Mouse (Mus musculus): ENCODE data around the gene Cdh1.
"Not testable (repeated sequence)": the region's sequence is repeated elsewhere in the genome, so short reads cannot be mapped to it uniquely, and the experiment has no call there.

Gene Cdh1

GRCm38 (mm10) chr8:106592458-106592857, 10.7 kb upstream of the Cdh1 start:
- CTCF ChIA-PET: no interaction called here

- CTCF ChIA-PET: not testable (repeated sequence)
Observed at GRCm38 (mm10) chr8:106595623-106596022, 7.5 kb upstream of the Cdh1 start.

DNA sequence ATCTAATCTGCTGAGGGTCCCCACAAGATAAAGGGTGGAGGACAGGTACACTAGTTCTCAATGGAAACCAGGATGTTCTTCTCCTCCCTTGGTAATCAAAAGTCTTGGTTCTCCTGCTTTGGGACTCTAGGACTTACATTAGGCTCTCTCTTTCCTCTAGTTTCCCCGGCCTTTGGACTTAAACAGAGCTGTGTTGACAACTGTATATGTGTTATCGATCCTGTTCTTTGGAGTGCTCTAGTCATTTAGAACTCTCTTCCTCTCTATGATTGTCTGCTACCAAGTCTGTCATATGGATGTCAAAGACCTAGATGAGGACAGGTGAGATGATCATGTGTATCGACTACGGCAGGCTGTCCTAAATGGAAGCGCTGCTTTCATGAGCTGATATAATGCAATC, 6.1 kb upstream of the Cdh1 start:
- CTCF ChIA-PET: no interaction called here

DNA sequence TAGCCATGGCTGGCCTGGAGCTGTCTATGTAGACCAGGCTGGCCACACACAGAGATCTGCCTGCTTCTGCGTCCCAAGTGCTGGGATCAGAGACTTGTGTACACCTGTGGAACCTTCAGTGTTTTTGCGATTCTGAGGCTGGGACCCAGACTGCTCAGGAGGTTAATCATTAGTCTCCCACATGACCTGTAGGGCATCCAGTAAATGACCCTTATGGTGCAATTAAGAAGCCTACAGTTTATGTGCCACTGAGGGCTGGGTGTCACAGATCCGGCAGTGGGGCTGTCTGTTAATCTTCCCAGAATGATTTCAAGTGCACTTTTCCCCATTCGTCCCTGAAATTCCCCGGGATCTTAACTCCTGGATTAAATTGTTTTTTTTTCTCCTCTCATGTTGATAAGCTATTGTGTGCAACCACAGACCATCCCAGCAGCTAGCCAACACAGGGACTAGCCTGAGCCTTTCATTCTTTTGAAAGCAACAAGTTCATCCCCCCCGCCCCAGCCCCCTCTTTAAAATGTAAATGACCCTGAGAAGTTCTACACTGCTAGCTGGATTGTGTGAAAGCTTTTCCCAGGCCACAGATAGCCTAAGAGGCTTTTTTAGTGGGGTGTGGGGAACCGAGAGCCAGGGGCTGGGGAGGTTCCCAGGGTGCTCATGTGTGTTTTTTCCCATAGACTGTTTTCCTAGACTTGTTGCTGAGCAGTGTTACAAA, 3.7 kb upstream of the Cdh1 start:
- CTCF ChIA-PET: no interaction called here

DNA sequence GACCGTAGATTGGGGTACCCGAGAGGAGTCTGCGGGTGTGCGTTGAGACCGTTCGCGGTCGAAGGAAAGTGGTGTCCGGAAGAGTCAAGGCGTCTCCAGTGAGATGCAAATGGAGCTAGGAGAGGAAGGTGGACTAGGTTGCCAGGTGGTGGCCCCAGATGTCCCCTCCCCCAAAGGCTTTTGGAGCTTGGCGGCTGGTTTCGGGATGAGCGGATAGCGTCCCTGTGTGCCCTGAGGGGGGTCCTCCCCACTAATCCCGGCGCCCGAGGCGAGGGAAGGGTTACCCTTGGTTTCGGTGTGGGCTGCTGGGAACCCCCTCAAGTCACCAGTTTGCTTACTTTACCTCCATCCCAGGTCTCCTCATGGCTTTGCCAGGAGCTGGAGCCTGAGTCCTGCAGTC, 782 bp downstream of the Cdh1 start:
- CTCF ChIA-PET: no interaction called here

GRCm38 (mm10) chr8:106605657-106606056, 2.5 kb downstream of the Cdh1 start:
- CTCF ChIA-PET: no interaction called here

- CTCF ChIA-PET: no interaction called here
Observed at GRCm38 (mm10) chr8:106606121-106606520, 3.0 kb downstream of the Cdh1 start.

DNA sequence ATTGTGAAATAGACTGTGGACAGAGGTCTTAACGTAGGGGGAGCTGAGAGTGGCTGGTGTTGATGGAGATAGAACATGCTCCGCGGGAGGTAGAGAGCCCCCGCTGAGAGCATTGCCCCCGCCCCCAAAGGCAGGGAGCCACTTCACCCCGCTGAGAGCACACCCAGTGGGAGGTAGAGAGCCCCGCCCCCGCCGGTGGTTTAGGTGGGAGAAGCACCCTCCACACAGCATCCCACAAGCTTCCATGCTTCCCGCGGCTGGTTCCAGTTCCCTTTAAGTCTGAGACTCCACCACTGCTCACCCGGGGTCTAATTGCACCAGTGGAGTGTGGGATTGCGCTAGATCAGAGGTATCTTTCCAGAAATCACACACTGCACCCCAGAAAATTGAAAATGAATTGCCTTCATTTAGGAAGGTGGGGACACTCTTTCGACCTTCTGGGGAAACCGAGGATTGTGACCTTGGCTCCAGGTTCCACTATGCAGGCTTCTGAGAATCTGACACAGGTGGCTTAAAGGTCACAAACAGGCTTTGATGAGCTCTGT, 3.5 kb downstream of the Cdh1 start:
- CTCF ChIA-PET: no interaction called here

DNA sequence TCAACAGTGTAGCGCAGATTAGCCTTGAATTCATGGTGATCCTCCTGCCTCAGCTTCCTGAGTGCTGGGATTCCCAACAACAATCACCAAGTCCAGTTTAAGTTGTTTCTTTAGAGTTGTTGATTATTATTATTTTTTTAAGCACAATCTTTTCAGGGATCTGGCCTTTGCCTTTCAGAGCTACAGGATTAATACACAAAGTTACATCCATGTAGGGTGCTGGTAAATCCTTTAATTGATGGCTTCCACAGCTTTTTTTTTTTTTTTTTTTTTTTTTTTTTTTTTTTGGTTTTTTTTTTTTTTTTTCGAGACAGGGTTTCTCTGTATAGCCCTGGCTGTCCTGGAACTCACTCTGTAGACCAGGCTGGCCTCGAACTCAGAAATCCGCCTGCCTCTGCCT, 4.6 kb downstream of the Cdh1 start:
- CTCF ChIA-PET: interaction anchor here (0.6 kb wide), 1 partner anchor 21 kb away, joined by 5 read pairs; no protein-coding TSS in a partner anchor

- CTCF ChIA-PET: interaction anchor here (0.6 kb wide), 1 partner anchor 20 kb away, joined by 5 read pairs; no protein-coding TSS in a partner anchor
Observed at GRCm38 (mm10) chr8:106608425-106608824, 5.3 kb downstream of the Cdh1 start.

DNA sequence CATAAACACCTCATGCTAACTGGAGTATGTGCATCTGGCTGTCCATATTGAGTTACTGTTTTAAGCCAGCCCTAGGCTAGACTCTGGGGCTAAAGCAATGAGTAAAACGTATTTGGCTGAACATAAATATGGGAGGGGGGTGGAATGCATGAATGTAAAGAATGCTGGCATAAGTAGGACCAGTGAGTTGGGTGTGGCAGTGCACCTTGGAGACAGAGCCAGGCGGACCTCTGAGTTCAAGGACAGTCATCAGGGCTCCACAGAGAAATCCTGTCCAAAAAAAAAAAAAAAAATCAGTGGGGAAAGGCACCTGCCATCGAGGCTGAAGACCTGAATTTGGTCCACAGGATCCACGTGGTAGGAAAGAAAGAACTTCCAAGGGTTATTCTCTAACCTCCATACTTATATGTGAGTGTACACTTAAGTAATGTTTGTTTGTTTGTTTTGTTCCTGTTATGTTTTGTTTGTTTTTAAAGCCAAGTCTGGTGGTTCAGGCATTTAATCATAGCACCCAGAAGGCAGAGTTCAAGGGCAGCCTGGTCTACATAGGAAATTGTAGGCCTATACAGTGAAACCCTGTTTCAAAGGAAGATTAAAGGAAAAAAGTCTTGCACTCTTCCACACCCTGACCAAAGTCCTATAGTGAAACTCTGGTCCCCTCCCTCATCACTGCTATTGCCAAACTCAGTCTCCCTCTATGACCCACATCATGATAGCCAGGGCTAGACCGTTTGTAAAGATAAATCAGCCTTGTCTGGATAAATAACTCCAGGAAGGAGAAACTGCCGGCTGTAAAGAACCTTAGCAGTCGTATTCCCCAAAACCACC, 6.1 kb downstream of the Cdh1 start:
- CTCF ChIA-PET: no interaction called here

- CTCF ChIA-PET: no interaction called here
Observed at GRCm38 (mm10) chr8:106610958-106611640, 7.9 kb downstream of the Cdh1 start.

- CTCF ChIA-PET: no interaction called here
Observed at GRCm38 (mm10) chr8:106612047-106612446, 8.9 kb downstream of the Cdh1 start.

- CTCF ChIA-PET: no interaction called here
Observed at GRCm38 (mm10) chr8:106614704-106615103, 11.6 kb downstream of the Cdh1 start.

GRCm38 (mm10) chr8:106615661-106616299, 12.6 kb downstream of the Cdh1 start:
- CTCF ChIA-PET: no interaction called here

- CTCF ChIA-PET: no interaction called here
Observed at GRCm38 (mm10) chr8:106616679-106617078, 13.5 kb downstream of the Cdh1 start.

- CTCF ChIA-PET: no interaction called here
Observed at GRCm38 (mm10) chr8:106617196-106617595, 14.0 kb downstream of the Cdh1 start.

DNA sequence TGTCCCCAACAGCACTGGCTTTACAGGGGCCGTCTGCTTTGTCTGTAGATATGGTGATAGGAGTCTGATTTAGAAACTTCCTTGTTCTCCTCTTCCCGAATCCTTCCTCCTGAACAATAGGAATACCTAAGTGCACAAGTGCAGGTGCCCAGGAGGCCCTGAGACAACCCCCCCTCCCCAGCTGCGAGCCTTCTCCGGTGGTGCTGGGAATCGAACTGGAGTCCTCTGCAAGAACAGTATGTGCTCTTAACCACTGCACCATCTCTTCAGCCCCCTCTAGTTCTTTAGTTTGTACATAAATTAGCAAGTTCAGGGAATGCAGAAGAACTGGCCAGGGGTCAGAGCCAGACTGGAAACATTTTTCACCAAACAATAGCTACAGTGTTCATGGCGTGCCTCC, 14.7 kb downstream of the Cdh1 start:
- CTCF ChIA-PET: no interaction called here

DNA sequence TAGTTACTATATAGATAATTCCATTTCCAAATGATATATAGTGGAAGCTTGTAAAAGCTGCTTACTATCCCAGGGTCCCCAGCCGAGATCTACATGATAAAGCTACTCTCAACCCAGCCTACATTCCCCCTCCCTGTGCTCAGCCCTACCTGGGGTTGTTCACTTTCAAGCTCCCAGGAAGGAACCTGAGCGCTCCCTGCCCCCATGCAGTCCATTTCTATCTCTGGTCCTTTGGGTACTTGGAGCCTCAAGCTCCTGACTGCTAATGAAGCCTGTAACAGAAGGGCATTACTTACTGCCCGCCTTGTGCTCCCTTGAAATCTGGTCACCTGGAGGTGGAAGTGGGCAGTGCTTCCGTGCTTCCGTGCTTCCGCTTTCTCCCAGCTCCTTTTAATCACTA, 15.2 kb downstream of the Cdh1 start:
- CTCF ChIA-PET: no interaction called here

DNA sequence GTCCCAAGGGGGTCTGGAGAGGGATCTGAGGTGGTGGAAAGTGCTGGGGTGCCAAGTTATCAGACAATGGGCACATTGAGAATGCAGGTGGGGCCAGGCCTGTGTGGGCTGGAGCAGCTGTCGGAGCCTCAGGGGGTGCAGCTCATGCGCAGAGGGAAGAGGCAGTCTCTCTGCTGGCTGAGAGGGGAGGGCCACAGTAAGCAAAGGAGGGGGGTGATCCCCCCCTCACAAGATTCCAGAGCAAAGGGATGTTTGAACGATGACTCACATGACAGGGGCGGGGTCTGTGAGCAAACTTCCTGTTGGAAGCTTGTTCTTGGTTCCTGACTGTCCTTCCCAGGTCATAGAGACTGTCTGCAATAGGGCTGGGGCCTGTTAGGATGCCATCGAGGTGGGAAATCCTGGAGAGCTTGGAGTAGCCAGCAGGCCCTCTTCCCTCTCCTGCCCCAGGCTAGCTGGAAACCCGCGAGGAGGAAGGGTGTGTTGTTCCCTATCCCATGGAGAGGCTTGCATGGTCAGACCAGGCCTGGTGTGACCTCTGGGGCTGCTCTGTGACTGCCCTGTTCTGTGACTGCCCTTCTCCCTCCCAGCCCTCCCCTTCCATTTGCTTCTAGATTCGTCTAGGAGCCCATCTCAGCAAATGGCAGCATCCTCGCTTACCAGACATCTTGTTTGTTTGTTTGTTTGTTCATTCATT, 16.5 kb downstream of the Cdh1 start:
- CTCF ChIA-PET: interaction anchor here (0.6 kb wide), 1 partner anchor 34 kb away, joined by 3 read pairs; no protein-coding TSS in a partner anchor

GRCm38 (mm10) chr8:106620488-106620887, 17.3 kb downstream of the Cdh1 start:
- CTCF ChIA-PET: interaction anchor here (0.6 kb wide), 1 partner anchor 35 kb away, joined by 3 read pairs; no protein-coding TSS in a partner anchor
